Mouse (Mus musculus): ENCODE data around the gene Gldc.
A peak's percentile ranks its signal among the peaks of the same experiment; 100 is the strongest.

Gene Gldc

DNA sequence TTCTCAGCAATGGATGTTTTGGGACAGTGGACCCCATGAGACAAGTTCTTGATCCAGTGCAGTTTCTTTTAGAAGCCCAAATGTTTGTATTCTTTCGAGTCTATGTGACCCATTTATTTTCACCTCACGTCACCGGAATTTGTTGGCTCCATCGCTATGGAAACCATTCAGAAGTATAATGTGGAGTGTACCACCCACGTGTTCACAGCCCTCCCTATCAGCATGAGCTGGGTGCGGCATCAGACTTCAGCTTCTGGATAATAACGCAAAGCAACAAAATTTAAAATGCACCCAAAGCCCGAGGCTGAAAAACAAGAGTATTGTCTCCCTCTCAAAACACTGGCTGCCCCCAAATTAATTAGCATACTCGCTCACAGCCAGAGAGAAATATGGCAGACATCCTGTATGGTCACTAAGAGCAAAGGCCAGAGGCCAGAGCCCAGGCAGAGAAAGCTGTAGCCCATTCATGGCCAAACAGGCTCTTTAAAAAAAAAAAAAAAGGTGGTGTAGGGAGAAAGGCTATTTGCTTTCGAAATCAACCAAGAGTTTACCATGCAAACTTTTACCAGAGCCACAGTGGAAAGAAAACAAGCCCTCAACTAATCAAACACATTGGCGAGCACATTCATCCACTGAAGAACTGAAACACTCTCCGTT lies 18.1 kb downstream of the Gldc start:
- no peak for DNase-seq

DNA sequence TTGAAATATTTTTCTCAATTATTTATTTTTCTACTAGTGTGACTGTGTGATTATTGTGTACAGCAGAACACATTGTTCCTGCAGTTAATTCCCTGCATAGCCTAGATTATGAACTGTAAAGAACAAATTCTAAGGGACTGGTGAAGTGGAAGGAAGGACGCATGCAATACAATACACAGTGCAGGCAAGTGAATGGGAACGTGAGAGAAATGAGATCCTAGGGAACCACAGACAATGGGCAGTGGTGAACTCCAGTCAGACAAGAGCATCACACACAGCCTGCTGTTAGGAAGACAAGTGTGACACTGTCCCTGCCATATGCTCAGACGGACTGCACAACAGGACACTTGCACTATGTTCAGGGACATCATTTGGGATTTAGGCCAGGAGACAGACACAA lies 21.5 kb downstream of the Gldc start:
- peak; percentile 21 to 30 for DNase-seq

DNA sequence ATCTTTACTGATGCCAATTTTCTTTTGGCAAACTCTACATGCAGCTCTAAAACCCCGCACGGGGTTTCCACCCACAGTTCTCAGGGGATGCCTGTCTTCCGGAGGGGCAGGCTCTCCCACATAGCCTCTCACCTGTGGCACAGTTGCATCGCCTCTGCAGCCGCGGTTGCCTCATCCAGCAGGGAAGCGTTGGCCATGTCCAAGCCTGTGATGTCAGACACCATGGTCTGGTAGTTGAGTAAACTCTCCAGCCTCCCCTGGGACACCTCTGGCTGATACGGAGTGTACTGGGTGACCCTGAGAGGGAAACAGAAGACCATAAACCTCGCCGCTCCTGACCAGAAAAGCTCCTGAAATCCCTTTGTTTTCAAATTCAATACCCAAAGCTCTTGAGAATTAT lies 23.9 kb downstream of the Gldc start:
- DNase-seq = no peak

DNA sequence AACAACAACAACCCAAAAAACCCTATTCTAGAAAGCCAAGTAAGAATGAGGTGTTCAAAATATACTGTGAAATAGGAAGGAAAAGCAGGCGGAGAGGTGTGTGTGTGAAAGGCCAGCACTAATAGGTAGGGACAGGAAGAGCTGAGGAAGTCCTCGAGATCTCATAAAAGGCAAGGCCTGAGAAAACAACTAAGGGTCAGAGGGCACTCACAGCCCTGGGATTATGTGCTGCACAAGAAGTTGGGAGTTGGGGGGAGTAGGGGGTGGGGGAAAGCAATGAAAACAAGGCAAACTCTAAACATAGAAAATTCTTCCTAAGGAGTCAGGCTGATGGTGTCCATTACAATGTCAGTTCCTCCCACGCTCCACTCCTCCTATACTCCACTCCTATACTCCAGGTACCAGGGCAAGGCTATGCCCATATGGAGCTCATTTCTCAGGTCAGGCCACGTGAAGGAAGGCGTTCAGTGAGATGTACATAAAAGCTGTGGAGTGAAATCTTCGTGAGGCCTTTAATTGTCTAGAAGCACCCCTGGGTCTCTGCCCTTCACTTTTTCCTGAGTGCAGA lies 25.9 kb downstream of the Gldc start:
- DNase-seq = no peak

DNA sequence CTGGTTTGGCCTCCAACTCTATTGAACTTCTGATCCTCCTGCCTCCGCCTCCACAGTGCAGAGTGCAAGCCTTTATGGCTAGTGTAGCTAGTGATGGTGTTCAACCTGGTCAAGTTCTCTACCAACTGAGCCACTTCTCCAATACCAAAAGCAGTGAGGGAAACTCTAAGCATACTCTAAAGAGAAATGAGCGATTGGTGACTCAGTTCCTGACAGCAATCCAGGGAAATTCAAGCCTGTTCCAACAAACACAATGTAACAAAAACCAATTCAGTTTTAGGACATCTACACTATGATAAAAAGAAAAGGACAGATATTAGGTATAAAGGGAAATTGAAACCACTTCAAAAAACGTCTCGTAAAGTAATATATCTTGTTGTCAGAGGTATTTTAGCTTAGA lies 27.9 kb downstream of the Gldc start:
- no peak for DNase-seq

DNA sequence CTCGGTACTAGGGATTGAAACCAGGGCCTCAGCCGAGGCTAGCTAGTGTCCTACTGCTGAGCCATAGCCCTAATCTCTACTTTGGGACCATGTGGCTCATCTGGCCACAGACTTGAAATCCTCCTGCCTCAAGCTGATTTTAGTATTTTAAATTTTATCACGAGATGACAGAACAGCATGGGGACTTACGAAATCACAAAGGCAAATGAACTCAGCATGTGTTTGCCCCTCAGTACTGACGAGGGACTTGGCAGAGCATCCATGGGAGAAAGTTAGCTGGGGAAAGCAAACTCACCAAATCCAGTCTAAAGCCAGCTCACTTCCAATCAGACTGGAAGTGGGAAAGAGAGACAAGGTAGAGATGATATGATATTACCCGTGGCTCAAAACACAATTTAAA lies 28.5 kb downstream of the Gldc start:
- DNase-seq = no peak

DNA sequence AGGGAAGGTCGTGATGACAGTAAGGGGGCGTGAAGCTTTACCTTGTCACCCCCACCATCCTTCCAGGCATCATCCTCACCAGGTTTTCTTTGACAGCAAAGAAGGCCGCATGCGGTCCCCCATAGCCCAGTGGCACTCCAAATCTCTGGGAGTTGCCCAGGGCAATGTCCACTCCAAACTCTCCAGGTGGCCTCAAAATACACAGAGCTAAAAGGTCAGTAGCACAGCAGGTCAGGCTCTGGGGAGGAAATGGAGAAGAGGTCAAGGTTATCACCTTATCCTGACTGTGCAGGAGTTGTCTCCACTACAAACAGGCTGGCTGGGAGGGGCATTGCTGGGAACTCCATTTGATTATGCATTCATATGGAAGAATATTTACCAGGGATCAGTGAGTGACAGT lies 30.1 kb downstream of the Gldc start:
- no peak for DNase-seq

DNA sequence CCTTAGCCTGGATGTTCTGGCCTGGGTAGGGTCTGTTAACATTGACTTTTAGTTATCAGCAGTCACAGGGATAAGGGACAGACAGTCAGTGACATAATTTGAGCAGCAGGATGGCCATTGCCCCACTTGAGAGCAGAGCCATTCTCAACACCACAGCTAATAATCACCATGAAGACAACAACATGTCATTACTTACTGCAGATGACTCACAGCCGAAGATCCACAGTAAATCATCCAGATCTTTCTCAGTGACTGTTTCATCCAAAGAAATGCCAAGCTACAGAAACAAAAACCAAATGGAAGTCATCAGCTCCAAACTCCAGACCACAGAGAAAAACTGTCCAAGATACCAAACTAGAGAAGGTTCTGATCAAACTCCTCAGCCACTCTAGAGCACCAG lies 38.9 kb downstream of the Gldc start:
- DNase-seq = no peak

DNA sequence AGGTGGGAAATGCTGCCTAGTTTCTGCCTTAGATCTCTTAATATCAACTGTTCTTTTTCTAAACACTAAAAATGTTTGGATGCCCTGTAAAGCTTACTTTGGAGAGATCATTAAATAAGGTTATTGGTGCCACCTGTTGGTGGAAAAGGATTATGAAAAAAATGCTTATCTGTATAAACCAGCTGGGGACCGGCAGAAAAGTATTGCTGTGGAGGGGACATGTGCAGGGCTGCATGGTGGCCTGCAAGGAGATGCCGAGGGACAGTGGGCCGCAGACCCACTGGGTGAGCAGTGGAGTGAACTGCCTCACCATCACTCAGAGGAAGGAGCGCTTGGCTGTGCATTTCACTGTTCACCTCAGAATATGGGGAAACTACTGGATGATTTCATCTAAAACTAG lies 47.1 kb downstream of the Gldc start:
- DNase-seq = no peak

DNA sequence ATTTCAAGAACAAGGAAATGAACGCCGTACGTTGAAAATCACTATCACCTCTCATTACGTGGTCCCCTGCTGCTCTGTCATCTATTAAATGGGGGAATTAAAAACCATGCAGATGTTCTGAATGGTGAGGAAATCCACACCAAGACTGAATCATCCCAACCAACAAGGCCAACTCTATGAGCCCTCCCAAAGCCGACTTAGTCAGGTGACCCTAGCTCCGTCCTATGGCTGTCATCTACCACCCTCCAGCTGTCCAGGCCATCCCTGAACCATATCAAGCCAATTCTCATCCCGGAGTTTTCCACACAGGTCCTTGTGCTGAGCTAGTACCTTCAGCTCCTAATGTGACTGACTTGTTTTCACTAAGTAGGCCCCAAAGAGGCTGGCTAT lies 49.6 kb downstream of the Gldc start:
- DNase-seq = no peak

DNA sequence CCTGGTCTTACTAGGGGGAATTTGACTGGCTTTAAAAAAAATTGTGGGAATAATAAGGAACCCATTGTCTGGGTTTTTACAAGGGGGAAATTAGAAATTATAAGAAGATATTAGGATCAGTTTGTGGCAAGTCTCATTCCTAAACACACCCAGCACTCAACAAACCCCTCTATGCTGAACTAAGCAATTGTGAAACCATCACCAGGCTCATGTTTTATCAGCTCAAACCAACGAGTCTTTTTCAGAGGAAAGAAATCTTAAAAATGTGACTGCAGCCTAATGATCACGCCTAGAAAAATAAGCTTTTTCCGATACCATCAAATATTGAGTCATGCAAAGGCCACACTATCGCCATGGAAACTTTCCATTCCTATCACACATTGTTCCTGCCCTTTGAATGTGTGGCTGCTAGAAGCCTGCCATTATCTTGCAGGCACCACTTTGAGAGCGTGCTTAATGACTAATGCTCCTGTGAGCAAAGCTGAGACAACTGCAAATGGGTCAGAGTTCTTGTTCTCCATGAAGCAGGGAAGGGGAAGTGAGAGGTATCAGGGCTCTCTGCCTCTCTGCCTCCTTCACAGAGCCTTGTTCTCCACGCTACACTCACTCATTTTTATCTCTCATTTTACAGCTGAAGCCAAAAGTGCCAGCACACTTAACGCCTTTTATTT lies 50.1 kb downstream of the Gldc start:
- no peak for DNase-seq

DNA sequence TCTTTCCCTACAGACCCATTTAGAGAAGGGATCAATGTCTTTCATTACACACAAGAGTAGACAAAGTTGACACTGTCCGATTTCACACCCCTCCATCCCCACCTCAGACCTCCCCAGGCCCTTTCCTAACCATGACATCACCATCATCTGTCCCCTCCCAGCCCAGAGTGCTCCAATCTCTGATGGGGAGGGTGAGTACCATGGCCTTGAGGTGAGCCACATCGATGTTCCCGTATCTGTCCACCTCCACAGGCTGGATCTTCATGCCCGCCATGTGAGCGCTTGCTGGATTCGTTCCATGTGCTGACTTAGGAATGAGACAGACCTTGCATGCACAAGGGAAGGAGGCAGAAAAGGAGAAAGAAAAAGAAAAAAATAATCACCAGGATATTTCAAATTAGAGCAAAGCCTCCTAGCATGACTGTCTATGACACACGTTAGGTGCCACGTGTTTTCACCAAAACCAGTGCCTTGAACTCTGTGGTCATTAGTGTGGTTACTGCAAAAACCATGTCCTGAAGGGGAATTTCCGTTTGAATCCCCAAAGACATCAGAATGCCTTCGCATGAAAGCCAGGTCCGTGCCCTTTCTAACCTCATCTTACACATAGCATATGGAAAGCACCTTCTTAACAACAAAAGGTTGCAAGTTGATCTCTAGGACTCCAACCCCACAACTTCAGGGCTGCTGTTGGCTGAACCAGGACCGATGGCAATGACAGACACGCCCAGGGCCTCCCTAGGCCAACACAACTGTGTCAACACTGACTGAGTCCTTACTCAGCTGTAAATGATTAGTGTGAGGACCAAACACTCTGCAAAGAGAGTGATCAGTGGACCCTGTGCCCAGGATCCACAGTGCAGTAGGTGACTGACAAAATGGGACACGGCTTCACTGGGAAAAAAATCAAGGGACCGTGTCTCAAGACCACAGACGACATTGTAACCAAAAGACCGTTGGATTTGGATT lies 56.6 kb downstream of the Gldc start:
- no peak for DNase-seq

DNA sequence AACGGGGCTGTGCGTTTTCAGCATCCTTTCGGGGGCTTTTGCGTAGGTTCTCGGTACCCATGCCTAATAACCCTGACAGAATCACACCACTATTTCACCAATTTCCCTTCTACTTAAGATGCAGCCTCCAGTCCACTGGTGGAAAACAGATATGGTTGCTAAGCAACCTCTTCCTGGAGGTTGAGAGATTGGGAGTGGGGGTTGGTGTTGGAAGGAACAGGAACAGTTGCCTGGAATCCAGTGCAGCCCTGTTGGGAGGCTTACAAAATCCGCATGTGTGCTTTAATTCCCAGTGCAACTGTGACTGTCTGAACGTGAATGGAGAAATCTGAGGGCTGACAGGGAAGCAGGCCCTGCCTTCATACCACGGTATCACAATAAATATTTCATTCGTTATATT lies 57.5 kb downstream of the Gldc start:
- DNase-seq = no peak

DNA sequence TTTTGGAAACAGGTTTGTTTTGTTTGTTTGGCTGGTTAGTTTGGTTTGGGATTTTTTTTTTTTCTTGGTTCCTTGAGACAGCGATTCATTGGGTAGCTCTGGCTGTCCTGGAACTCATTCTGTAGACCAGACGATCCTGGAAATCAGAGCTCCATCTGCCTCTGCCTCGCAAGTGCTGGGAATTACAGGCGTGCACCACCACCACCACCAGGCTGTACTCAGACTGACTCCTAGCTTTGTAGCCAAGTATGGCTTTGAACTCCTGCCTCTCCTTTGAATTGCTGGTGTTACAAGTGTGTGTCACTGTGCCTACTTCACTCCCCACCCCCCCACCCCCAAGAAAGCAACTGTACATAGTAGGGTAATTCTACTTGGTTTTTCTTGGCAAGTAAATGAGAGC lies 58.0 kb downstream of the Gldc start:
- no peak for DNase-seq

DNA sequence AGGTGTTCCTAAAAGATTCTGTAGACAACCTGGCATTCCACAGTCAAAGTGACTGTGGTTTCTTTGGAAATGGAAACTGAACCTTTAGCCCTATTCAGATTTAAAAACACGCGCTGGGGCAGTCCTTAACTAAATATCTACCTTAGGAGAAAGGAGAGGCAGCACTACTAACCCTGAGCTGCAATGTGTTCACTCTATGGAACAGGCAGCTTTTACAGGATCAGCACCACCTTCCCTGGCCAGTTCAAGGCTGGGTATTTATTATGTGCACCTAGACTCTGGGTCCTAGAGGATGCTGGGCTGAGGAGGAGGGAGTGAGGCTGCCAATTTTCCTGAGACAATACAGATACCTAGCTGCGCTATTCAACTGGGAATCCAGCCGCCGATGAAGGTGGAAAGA lies 59.6 kb downstream of the Gldc start:
- no peak for DNase-seq

DNA sequence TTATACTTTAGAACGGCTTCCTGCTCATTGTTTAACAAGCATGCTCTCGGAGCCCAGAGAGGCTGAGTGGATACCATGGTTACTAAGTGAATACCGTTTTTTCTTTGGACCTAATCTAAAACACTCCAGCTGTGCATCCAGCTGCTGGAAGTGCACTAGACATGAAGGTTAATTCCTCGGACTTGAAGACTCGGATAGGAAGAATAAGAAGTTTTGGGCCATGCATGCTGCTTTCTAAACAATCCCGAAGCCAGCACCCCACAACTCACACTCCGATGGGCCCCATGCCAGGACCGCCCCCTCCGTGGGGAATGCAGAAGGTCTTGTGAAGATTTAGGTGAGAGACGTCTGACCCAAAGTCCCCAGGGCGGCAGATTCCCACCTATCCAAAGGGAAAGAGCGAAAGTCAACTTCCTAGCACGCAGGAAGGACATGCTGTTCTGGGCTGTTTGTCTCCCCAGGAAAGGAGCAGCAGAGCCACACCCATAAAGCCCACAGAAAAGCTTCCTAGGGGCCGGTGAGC lies 60.2 kb downstream of the Gldc start:
- no peak for DNase-seq

DNA sequence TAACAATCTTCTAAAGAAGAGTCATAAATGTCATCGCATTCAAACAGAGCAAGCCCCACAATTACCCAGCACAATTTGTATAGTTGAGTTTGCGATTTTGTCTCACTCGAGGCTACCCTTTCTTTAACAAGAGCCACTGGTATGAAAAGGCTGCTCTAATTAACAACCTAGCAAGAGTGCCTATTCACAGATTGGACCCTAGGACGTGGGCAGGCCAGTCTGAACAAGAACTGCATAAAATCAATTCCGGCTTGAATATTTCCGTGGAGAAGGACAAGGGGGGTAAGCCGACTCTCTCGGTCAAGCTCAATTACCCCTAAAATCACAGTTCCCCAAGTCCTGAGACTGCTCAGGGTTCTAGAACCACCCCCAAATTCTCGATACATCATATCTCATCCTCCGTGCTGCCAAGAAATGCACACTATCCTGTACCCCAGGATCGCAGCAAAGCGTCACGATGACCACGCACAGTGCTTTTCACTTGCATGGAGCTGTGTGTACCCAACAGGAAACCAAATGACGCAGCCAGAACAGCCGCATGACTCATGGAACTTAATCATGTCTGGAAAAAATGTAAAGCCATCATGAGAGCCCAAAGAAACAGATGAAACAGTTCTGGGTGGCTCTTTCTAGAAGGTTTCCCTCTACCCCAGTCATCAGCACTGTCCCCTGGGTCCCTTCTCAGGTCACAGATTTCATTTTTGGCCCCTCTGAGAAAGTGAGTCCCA lies 62.1 kb downstream of the Gldc start:
- DNase-seq = no peak

DNA sequence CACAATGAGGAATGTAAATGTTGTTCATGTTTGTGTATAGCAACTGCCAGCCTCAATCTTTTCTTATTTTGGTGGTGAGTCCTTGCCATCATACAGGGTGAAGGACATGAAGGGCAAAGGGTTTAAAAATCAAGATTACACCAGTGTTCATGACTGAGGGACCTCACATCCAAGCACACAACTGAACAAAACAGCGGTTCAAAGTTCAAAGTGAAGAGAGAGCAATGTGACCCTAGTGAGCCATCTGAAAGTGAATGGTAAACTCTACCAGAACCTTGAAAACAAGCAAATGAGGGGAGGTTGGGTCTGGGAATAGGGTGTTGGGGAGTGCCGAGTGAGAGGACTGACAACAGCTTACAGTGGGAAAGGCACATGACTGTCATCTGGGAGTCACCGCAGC lies 63.8 kb downstream of the Gldc start:
- DNase-seq = no peak

DNA sequence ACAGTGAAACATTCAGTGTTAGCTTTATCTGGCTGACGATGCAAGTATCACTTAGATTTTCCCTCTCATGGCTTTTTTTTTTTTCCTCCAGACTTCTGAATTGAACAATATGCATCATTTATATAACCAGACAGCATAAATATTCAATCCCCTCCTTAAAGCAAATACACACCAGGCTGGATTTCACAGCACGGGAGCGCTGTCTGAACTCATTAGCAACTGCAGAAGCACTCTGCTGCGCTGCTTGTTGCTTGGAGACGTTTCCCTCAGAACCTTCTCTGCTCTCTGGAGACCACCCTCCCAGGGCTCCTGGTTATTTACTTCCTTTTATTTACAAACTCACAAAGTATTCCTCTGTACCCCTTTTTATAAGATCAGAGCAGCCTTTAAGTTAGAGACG lies 66.1 kb downstream of the Gldc start:
- no peak for DNase-seq

DNA sequence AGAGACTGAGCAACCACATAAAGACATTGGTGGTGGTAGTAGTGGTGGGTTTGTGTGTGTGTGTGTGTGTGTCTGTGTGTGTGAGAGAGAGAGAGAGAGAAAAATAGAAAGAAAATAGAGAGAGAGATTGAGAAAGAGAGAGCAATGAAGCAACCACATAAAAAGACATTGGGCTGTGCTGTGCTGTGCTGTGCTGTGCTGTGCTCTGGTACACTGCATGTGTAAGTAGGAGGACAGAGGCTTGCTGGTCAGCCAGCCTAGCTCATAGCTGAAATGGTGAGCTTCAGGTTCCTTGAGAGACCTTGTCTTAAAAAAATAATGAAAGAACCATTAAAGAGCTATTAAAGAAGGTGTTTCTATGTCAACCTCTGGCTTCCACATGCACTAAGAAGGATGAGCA lies 66.6 kb downstream of the Gldc start:
- DNase-seq = no peak

DNA sequence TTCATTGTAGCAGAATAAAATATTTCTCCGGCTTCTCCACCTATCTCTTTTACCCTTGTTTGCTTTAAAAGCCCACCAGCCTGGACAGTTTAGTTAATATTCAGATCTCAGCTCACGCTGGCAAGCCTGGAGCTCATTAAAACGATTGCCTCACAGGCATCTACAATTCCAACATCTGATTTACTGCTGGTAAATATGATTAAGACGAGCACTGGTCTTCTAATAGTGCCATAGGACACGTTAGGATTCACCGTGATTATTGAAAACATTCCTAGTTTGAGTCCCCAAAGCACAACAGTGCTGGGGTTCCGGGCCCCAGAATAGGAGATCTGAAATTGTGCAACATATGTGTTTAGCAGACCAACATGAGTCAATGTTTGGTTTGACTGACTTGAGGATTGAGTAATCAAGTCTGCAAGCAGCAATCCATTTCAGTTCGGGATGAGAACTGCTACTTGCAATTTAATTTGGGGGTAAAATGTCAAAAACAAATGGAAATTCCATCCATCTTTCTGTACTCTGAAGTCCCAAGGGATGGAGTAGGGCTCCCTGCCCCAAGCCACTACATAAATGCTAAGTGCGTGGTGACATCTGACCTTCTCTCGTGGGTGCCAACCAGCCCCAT lies 67.9 kb downstream of the Gldc start:
- no peak for DNase-seq
